Mouse (Mus musculus): Measurements from ENCODE around the gene Cntnap2. TPM values are rescaled to one million over a fixed set of nuclear protein-coding genes. Genes with fewer than 3 reads are reported as not detected.
A peak's percentile ranks its signal among the peaks of the same experiment; 100 is the strongest.

Cntnap2 gene
- total RNA-seq, 2 experiments from 2014 or later, result 6.0 to 7.7 TPM

GRCm38 (mm10) chr6:45323505-45323904 lies 264.3 kb downstream of the Cntnap2 start:
- peak in 1 of 2 experiments; percentile 36 for DNase-seq (ENCODE audit: low spot score in 2 of 2)

- no peak for DNase-seq (ENCODE audit: low spot score in 2 of 2)
Measured at GRCm38 (mm10) chr6:45327952-45328485, 268.9 kb downstream of the Cntnap2 start.

- DNase-seq (ENCODE audit: low spot score in 2 of 2), result no peak
Measured at GRCm38 (mm10) chr6:45345396-45345795, 286.2 kb downstream of the Cntnap2 start.

DNA sequence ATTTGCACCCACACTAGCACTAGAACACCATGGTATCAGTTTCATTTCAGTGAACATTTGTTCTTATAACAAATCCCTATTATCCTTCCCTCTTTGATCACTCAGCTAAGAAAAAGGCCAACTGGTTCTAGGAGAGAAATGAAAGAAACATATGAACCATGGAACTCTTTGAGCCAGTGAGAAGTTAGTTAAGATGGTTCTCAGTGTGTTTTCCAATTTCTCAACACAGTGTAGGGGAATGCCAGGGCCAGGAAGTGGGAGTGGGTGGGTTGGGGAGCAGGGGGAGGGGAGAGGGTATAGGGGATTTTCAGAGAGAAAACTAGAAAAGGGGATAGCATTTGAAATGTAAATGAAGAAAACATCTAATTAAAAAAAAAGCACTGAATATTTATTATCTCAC lies 286.8 kb downstream of the Cntnap2 start:
- no peak for DNase-seq (ENCODE audit: low spot score in 2 of 2)

GRCm38 (mm10) chr6:45366442-45366841 lies 307.3 kb downstream of the Cntnap2 start:
- DNase-seq (ENCODE audit: low spot score in 2 of 2), result no peak

DNA sequence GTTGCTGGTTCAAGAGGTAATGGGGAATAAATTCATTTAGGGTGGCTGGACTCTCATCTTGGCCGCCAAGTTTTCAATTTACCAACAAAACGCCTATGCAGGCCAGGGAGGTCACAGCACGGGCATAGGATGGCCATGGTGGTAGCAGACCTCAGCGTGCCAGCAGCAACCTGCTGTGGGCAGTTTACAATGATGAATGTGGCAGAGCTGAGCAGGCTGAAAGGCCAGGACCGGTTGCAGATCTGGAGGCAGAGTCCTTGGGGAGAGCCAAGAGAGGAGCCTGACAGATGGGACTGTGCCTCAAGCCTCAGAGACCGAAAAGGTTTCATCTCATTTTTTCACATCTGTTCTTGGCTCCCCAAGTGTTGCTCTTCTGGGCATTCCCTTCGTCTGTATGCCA lies 322.0 kb downstream of the Cntnap2 start:
- no peak for DNase-seq (ENCODE audit: low spot score in 2 of 2)

DNA sequence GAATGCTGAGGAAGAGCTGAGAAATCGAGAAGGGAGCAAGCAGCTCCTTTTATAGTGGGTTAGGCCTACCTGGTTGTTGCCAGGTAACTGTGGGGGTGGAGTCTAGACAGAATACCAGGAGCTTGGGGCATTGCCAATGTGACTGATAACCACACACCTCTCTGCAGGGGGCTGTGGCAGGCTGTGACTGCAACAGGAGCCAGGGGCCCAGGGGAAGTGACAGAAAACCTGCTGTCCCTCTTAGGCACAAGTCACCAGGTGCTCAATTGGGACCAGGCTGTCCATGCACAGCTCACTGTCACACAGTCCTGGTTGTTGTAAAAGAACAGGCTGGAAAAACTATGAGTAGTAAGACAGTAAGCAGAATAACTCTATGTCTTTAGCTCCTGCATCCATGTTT lies 329.9 kb downstream of the Cntnap2 start:
- DNase-seq (ENCODE audit: low spot score in 2 of 2), result no peak

GRCm38 (mm10) chr6:45413629-45414028 lies 354.5 kb downstream of the Cntnap2 start:
- DNase-seq (ENCODE audit: low spot score in 2 of 2), result no peak

GRCm38 (mm10) chr6:45455424-45455823 lies 396.3 kb downstream of the Cntnap2 start:
- DNase-seq (ENCODE audit: low spot score in 2 of 2), result no peak

- DNase-seq (ENCODE audit: low spot score in 2 of 2), result no peak
Measured at GRCm38 (mm10) chr6:45518221-45518620, 459.1 kb downstream of the Cntnap2 start.

DNA sequence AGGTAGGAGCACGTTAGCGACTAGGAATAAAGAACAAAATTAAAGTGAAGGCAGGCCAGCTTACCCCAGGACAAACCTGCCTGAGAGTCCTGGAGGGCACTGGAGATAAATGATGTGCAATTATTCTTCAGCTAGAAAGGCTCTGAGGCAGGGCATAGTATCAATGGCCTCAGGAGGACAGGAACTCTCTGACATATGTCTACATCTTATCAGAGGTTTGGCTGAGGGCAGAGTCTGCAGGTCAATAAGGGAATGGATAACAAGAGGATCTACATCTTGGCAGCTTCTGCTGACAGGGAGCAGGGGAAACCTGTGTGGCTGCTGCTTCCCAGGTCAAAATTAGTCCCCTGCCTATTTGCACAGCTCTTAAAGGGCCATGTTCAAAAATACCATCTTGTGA lies 477.8 kb downstream of the Cntnap2 start:
- no peak for DNase-seq (ENCODE audit: low spot score in 2 of 2)

- DNase-seq (ENCODE audit: low spot score in 2 of 2), result no peak
Measured at GRCm38 (mm10) chr6:45544319-45544875, 485.2 kb downstream of the Cntnap2 start.

DNA sequence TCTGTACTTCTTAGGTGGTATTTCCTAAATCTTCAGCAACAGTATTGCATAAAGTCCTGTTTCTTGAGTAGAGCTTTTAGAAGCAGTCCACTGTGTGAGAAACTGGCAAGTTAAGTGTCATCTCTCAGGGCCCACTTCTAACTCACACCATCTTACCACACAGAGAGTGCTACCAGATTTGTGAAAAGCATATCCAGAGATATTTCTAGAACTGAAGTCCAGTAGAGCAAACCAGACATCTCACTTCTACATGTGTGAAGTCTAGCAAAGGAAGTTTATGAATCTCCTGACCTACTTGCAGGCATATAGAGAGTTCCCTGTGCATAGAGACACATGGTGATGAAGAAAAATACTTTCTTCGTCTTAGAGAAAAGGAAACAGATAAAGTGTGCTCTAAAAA lies 500.6 kb downstream of the Cntnap2 start:
- DNase-seq (ENCODE audit: low spot score in 2 of 2), result no peak

GRCm38 (mm10) chr6:45584467-45585094 lies 525.4 kb downstream of the Cntnap2 start:
- DNase-seq (ENCODE audit: low spot score in 2 of 2), result no peak

GRCm38 (mm10) chr6:45589084-45589483 lies 529.9 kb downstream of the Cntnap2 start:
- DNase-seq (ENCODE audit: low spot score in 2 of 2), result no peak

GRCm38 (mm10) chr6:45647017-45647416 lies 587.9 kb downstream of the Cntnap2 start:
- no peak for DNase-seq (ENCODE audit: low spot score in 2 of 2)

GRCm38 (mm10) chr6:45648419-45648818 lies 589.3 kb downstream of the Cntnap2 start:
- DNase-seq (ENCODE audit: low spot score in 2 of 2), result no peak

DNA sequence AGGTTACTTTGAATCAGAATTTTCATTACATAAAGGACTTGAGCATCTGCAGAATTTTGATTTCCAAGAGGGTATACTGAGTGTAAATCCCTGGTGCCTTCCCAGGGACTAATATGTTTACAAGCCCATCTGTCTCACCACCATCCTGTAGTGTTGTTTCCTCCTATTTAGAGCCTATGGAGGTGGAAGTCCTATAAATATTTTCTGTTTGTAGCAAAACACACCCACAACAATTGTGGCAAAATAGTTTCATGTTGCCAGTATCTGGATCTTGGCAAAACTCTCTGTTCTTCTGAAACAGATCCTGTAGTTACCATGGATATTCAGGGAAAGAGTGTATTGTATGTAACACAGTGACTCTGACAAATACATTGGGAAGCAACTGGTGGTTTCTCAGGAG lies 641.1 kb downstream of the Cntnap2 start:
- no peak for DNase-seq (ENCODE audit: low spot score in 2 of 2)

DNA sequence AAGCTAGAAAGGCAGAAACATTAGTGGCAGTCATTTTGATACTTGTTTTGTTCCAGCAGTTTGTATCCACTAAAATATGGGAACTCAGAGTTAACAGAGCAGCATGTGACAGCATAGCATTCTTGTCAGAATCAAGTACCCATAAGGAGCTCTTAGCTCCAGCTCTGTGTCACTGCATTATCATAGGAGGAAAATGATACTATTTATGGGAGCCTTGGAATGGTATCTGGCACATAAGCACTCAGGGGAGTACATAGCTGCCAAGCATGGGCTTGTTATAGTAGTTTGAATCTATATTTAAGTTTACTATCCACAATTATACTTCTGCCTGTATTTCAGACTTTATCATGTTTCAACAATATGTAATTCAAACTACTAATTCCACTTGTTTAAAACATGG lies 732.5 kb downstream of the Cntnap2 start:
- no peak for DNase-seq (ENCODE audit: low spot score in 2 of 2)

GRCm38 (mm10) chr6:45841626-45842341 lies 782.6 kb downstream of the Cntnap2 start:
- DNase-seq (ENCODE audit: low spot score in 2 of 2), result no peak

DNA sequence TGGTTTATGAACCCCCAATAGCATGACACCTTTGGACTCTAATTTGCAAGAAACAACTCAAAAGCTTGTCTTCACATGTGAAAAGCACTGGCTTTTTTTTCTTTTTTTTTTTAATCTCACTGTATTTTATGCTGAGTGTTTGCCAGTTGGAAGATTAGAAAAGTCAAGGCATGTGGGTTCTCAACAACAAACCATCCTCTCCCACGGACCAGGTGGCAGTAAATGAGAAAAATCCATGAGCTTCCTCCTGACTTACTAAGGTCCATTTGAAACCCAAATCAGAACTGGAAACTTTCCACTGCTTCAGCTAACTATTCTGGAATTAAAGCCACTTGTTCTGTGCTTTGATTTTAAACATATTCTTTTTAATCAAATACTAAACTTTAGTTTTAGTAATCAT lies 784.6 kb downstream of the Cntnap2 start:
- DNase-seq (ENCODE audit: low spot score in 2 of 2), result no peak

- DNase-seq (ENCODE audit: low spot score in 2 of 2), result no peak
Measured at GRCm38 (mm10) chr6:45871409-45871992, 812.3 kb downstream of the Cntnap2 start.

All from gastrocnemius, postnatal 4 days (tissue).